Mouse (Mus musculus) limb, embryonic 13.5 days (tissue): ENCODE measurements at regions not wholly inside any gene's neighbourhood (a gene's known extent, or its start where the extent isn't known, plus 50 kb on each side); places are given as distances from the start of the nearest gene placed in this dataset.

Experiments used
- ATAC-seq: fragments of 200-750 bp; cut with Nextera tagmentation; 2 replicates; pipeline ENCODE4 v1.8.0; 2017; ENCODE audit warnings: low read depth, moderate number of reproducible peaks, moderate TSS enrichment; ENCODE audit not compliant: low FRiP score
- H3K27ac ChIP-seq: fragments of 300-500 bp; sonication (generic); 2 replicates; pipeline ENCODE4 v1.5.1; 2015; ENCODE audit warnings: inconsistent platforms, mild to moderate bottlenecking, moderate library complexity
- H3K27me3 ChIP-seq: fragments of 300-500 bp; sonication (generic); 2 replicates; pipeline ENCODE4 v1.6.1; 2015; ENCODE audit warnings: mild to moderate bottlenecking, inconsistent platforms
- H3K36me3 ChIP-seq: fragments of 300-500 bp; sonication (generic); 2 replicates; pipeline ENCODE4 v1.6.1; 2015; ENCODE audit warnings: inconsistent platforms, mild to moderate bottlenecking, moderate library complexity
- H3K4me1 ChIP-seq: fragments of 300-500 bp; sonication (generic); 2 replicates; pipeline ENCODE4 v1.6.1; 2015; ENCODE audit warnings: inconsistent platforms
- H3K4me2 ChIP-seq: fragments of 300-500 bp; sonication (generic); replicated peaks from 2 replicates; pipeline ENCODE4 v1.6.1; 2015; ENCODE audit warnings: inconsistent platforms, mild to moderate bottlenecking, moderate library complexity
- H3K4me3 ChIP-seq: fragments of 300-500 bp; sonication (generic); 2 replicates; pipeline ENCODE4 v1.5.1; 2015; ENCODE audit warnings: moderate library complexity, mild to moderate bottlenecking, inconsistent platforms
- H3K9ac ChIP-seq: fragments of 300-500 bp; sonication (generic); 2 replicates; pipeline ENCODE4 v1.6.1; 2015; ENCODE audit warnings: mild to moderate bottlenecking, inconsistent platforms
- H3K9me3 ChIP-seq: fragments of 300-500 bp; sonication (generic); 2 replicates; pipeline ENCODE4 v1.6.1; 2016; ENCODE audit warnings: inconsistent platforms
- WGBS: fragments of 180-500 bp; shearing (Covaris S2); methylation state at CpG from one replicate; pipeline ENCODE4 v1.1.7; 2015; 5-methylcytosine and 5-hydroxymethylcytosine counted together

- no peaks in the 10 kb centered on the region for H3K27me3 ChIP-seq
- no peak overlapping the region for H3K4me3 ChIP-seq
- H3K36me3 ChIP-seq = no peaks in the 10 kb centered on the region
- no peaks in the 10 kb centered on the region for H3K9me3 ChIP-seq
- no peak overlapping the region for H3K4me2 ChIP-seq
- 46% methylated on average over 6 of the region's 6 CpGs for WGBS
- H3K27ac ChIP-seq = no peak overlapping the region
- peak; percentile 37; the same call in 1 of the 2 replicates for ATAC-seq
- H3K9ac ChIP-seq = no peak overlapping the region
- H3K4me1 ChIP-seq = peaks cover 13% of the 10 kb centered on the region
These were observed 182.7 kb upstream of the Prr30 start for GRCm38 (mm10) chr14:101382838-101383237.

- H3K4me3 ChIP-seq = no peak overlapping the region
- no peaks in the 10 kb centered on the region for H3K36me3 ChIP-seq
- no peak overlapping the region for H3K27ac ChIP-seq
- peaks cover 14% of the 10 kb centered on the region for H3K4me1 ChIP-seq
- no peaks in the 10 kb centered on the region for H3K9me3 ChIP-seq
- H3K9ac ChIP-seq = no peak overlapping the region
- WGBS = 70% methylated on average over 2 of the region's 2 CpGs
- no peak for ATAC-seq
- H3K4me2 ChIP-seq = no peak overlapping the region
- no peaks in the 10 kb centered on the region for H3K27me3 ChIP-seq
These were observed 181.8 kb upstream of the Prr30 start for GRCm38 (mm10) chr14:101381943-101382342.

GRCm38 (mm10) chr14:101379663-101380006 is 179.5 kb upstream of the Prr30 start:
- Histone ChIP-seq H3K27me3 (no peaks in the 10 kb centered on the region), H3K9me3 (no peaks in the 10 kb centered on the region), H3K9ac (no peak overlapping the region), H3K27ac (no peak overlapping the region), H3K4me1 (peaks cover 20% of the 10 kb centered on the region), H3K4me2 (peak overlapping the region; percentile 60), H3K4me3 (no peak overlapping the region), H3K36me3 (no peaks in the 10 kb centered on the region)
- 46% methylated on average over 4 of the region's 4 CpGs for WGBS
- ATAC-seq = no peak

GRCm38 (mm10) chr14:101378965-101379662 is 179.0 kb upstream of the Prr30 start:
- Histone ChIP-seq H3K27me3 (no peaks in the 10 kb centered on the region), H3K9me3 (no peaks in the 10 kb centered on the region), H3K9ac (no peak overlapping the region), H3K4me2 (peak overlapping the region; percentile 60), H3K36me3 (no peaks in the 10 kb centered on the region), H3K4me3 (peak overlapping the region; percentile 26), H3K27ac (no peak overlapping the region), H3K4me1 (peaks cover 20% of the 10 kb centered on the region)
- peak; percentile 84 for ATAC-seq
- WGBS = 27% methylated on average over 21 of the region's 21 CpGs

- peaks cover 20% of the 10 kb centered on the region for H3K4me1 ChIP-seq
- H3K4me3 ChIP-seq = no peak overlapping the region
- H3K9me3 ChIP-seq = no peaks in the 10 kb centered on the region
- no peak overlapping the region for H3K27ac ChIP-seq
- no peaks in the 10 kb centered on the region for H3K27me3 ChIP-seq
- H3K9ac ChIP-seq = no peak overlapping the region
- H3K36me3 ChIP-seq = no peaks in the 10 kb centered on the region
- 89% methylated on average over 8 of the region's 8 CpGs for WGBS
- no peak for ATAC-seq
- H3K4me2 ChIP-seq = no peak overlapping the region
These were observed 178.4 kb upstream of the Prr30 start for GRCm38 (mm10) chr14:101378545-101378944.

DNA sequence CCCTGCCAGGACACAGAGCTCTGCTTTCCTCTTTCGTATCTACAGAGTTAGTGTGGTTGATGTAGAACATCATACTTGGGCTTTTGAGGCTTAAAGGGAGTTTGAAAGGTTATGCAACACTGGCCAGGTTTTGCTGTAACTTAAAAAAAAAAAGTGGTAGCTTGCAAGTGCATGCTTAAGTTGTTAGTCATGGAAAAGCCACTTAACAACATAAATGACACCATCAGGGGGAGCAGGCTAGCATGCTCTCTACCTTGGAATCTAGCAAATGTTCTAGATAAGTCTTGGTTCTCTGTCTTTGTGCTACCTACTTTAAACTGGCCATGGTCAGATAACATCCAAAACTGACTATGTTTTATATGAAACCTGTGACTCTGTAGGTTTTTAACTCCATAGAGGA is 176.6 kb upstream of the Prr30 start:
- peaks cover 10% of the 10 kb centered on the region; the same call in 1 of the 2 replicates for H3K4me1 ChIP-seq
- ATAC-seq = no peak
- WGBS = 44% methylated on average over 1 of the region's 1 CpGs
- no peak overlapping the region for H3K9ac ChIP-seq
- H3K27ac ChIP-seq = no peak overlapping the region
- H3K27me3 ChIP-seq = no peaks in the 10 kb centered on the region
- H3K4me3 ChIP-seq = no peak overlapping the region
- no peaks in the 10 kb centered on the region for H3K9me3 ChIP-seq
- H3K36me3 ChIP-seq = no peaks in the 10 kb centered on the region
- H3K4me2 ChIP-seq = no peak overlapping the region

DNA sequence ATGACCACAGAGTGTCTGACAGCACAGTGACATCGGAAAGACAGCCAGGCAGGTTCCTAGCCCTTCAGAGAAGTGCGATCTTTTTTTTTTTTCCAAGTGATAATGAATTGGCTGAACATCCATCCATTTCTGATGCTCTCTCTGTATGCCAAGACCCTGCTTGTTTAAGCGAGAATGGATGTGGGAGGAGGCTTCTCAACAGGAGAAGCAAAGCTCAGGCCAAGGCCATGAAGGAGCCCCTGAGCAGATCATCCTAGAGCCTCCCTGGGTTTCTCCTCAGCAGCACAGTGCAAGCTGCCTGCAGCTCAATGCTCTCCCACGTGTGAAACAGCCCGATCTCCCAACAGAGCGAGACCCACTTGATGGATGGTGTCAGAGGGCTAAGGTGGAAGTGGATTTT is 175.7 kb upstream of the Prr30 start:
- ATAC-seq = no peak
- H3K27ac ChIP-seq = no peak overlapping the region

DNA sequence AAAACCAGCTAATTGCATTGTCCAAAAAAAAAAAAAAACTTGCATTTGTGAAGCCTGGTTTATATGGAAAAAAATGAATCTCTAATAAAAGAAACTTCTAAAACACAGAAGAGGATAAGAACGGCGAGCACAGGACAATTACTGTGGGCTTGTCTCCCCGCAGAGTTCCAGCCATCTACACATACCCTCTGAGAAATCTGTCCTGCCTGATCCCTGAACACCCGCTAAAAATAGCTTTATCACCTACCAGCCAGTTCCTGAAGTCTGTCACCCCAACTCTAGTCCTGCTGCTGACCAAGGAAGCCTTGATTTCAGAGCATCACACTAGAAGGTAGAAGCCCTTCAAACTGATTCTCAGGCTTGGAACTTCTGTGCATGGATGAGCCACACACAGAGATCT is 173.7 kb upstream of the Prr30 start:
- ATAC-seq = no peak
- H3K9ac ChIP-seq = no peak overlapping the region
- no peaks in the 10 kb centered on the region for H3K9me3 ChIP-seq
- whole genome bisulfite sequencing = 92% methylated on average over 4 of the region's 4 CpGs
- H3K4me1 ChIP-seq = 0 out of 2 replicates have a peak, but pooled peaks cover 7% of the 10 kb centered on the region
- H3K4me2 ChIP-seq = no peak overlapping the region
- no peaks in the 10 kb centered on the region for H3K27me3 ChIP-seq
- no peaks in the 10 kb centered on the region for H3K36me3 ChIP-seq
- H3K4me3 ChIP-seq = no peak overlapping the region
- H3K27ac ChIP-seq = no peak overlapping the region

More for the DNA sequence above, 175.7 kb upstream of the Prr30 start:
- Histone ChIP-seq H3K27me3 (no peaks in the 10 kb centered on the region), H3K4me3 (no peak overlapping the region), H3K4me2 (no peak overlapping the region), H3K4me1 (peaks cover 10% of the 10 kb centered on the region; the same call in 1 of the 2 replicates), H3K9ac (no peak overlapping the region), H3K36me3 (no peaks in the 10 kb centered on the region), H3K9me3 (no peaks in the 10 kb centered on the region)
- 60% methylated on average over 6 of the region's 6 CpGs for WGBS

DNA sequence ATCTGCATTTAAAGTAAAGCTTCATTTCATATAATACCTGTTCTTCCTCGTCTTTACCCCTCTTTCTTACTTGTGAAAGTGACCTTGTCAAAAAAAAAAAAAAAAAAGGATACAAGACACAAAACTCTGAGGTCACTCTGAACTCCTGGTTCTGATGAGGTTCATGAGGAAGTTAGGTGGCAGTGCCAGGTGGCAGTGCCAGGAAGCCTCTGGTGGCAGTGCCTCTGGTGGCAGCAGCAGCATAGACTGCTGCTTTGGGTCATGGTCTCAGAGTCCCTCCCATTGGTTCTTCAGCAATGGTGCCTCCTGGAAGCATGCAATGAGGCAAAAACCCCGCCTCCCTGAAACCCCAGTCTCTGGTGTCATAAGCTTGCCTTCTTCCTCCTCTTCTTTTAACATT is 159.7 kb upstream of the Prr30 start:
- Histone ChIP-seq H3K4me1 (no peaks in the 10 kb centered on the region), H3K4me2 (no peak overlapping the region), H3K36me3 (no peaks in the 10 kb centered on the region), H3K27me3 (no peaks in the 10 kb centered on the region), H3K4me3 (no peak overlapping the region), H3K9me3 (no peaks in the 10 kb centered on the region), H3K27ac (no peak overlapping the region), H3K9ac (no peak overlapping the region)
- 90% methylated on average over 2 of the region's 2 CpGs for WGBS
- ATAC-seq = no peak

- Histone ChIP-seq H3K4me3 (no peak overlapping the region), H3K27ac (no peak overlapping the region), H3K4me1 (peaks cover 10% of the 10 kb centered on the region; the same call in 1 of the 2 replicates), H3K4me2 (no peak overlapping the region), H3K36me3 (no peaks in the 10 kb centered on the region), H3K27me3 (no peaks in the 10 kb centered on the region), H3K9ac (no peak overlapping the region), H3K9me3 (no peaks in the 10 kb centered on the region)
- 70% methylated on average over 3 of the region's 3 CpGs for WGBS
- no peak for ATAC-seq
These were observed 152.9 kb upstream of the Prr30 start for GRCm38 (mm10) chr14:101353009-101353378.

DNA sequence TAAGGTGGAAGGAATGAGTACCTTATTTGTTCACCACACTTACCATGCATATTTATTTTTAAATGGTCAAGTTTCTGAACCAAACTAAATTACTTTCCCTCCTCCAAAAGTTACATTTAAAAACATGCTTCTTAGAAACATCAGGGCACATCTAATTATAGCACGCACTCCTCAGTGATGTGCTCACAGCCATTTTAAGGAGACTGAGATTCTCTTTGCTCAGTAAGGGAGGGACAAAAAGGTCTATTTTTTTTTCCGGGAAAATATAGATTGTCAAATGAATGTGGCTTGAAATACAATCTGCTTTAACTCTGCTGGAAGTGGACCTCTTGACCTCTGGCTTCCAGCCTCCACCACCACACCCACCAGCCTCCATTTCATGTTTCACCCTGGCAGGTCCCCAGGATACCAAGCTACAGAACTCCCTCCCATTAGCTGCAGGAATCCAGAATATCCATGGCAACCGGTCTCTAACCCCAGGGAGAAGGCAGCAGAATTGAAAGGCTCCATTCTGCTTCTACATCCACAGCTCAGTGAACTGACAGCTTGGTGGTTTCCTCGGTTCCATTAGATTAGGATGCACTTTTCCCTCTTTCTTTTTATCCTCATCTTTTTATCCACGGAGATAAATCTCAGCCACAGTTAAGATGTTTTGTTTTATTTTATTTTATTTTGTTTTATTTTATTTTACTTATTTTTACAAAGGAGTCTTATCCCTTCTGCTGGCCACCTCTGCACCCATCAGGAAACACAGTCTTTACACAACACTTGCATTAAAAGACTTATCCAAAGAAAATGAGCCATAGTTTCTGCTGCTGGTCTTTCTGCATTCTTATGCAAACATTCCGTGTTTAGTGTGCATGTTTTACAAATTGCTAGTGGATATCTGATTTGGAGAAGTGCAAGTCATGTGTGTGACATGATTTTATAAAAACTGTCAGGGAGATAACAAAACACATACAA is 152.2 kb upstream of the Prr30 start:
- Histone ChIP-seq H3K4me3 (no peak overlapping the region), H3K27ac (no peak overlapping the region), H3K9ac (no peak overlapping the region), H3K27me3 (no peaks in the 10 kb centered on the region), H3K4me1 (peaks cover 10% of the 10 kb centered on the region; the same call in 1 of the 2 replicates), H3K4me2 (no peak overlapping the region), H3K9me3 (no peaks in the 10 kb centered on the region), H3K36me3 (no peaks in the 10 kb centered on the region)
- ATAC-seq = peak; percentile 57; the same call in 1 of the 2 replicates
- WGBS = 38% methylated on average over 6 of the region's 6 CpGs

DNA sequence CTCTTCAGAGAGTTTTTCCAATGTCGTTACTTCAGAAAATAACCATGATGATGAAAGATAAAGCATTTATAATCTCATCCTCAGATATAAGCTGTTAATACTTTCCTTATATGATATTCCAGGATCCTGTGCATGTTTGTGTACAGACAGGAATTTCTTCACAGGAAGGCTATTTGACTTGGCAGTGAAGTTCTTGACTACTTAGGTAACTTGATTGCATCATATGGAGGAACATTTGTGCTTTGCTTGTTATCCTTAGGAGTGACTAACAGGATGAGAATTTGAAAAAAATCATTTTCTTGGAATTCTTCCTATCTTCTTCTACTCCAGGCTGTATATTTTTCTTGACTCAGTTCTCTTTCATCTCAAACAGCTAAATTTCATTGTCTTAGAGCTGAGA is 140.2 kb upstream of the Prr30 start:
- no peaks in the 10 kb centered on the region for H3K27me3 ChIP-seq
- no peaks in the 10 kb centered on the region for H3K9me3 ChIP-seq
- H3K4me3 ChIP-seq = no peak overlapping the region
- no peaks in the 10 kb centered on the region for H3K4me1 ChIP-seq
- WGBS = 97% methylated on average over 1 of the region's 1 CpGs
- no peak overlapping the region for H3K27ac ChIP-seq
- H3K9ac ChIP-seq = no peak overlapping the region
- no peak for ATAC-seq
- H3K4me2 ChIP-seq = no peak overlapping the region
- no peaks in the 10 kb centered on the region for H3K36me3 ChIP-seq
